Mouse (Mus musculus) thymus, adult 2 months (tissue): ENCODE data around the gene Prim2.

Experiments
- CTCF ChIP-seq: fragments of 200-500 bp; IDR thresholded peaks from 2 replicates; pipeline ENCODE4 v1.5.1; 2012; ENCODE audit warnings: mild to moderate bottlenecking, control low read depth, low read length, moderate library complexity, borderline replicate concordance; ENCODE audit not compliant: control insufficient read depth, poor library complexity, insufficient read depth; ENCODE audit errors: extremely low read depth
- POLR2A ChIP-seq: fragments of 200-500 bp; IDR thresholded peaks from 2 replicates; pipeline ENCODE4 v1.6.1; 2012; ENCODE audit warnings: mild to moderate bottlenecking, low read length, control low read depth, moderate library complexity; ENCODE audit not compliant: control insufficient read depth, poor library complexity, insufficient read depth; ENCODE audit errors: extremely low read depth

- TF ChIP-seq POLR2A (no peak), CTCF (no peak)
Observed at GRCm38 (mm10) chr1:33470222-33470621, 199.4 kb downstream of the Prim2 start.
